ENCODE assay signal across 8 mouse cellular contexts in the genomic region with DNA sequence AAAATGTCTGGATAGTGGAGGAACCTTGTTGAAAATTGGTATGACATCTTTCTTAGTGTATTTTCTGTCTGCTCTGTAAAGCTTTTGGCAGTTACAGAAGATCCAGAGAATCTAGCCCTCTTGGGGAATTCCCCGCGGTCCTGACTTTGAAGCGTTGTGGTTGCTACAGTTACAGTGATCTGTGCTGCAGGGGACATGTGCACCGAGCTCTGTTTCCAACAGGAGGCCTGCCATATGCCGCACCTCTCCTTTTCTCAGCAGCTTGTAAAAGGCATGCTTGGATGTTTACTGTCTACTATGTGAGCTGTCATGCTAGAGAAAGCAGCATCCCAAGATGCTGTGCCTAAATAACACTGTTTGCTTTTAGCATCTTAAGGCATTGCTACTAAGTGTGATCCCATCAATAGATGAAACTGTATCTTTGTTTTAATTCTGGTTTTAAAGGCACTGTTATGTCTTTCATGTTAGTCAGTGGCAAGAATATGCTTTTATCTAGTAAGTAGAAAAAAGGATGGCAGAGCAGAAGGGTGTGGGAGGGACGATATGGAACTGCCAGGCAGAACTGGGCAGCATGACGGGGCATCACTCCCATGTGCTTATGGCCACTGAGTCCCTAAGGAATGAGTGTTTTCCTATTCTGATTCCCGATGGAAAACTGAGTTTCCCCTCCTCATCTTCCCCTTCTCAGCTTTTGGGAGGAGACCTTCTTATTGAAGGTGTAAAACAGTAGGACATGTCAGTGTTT. TPM values are rescaled to one million over a fixed set of nuclear protein-coding genes. Genes with fewer than 3 reads are reported as not detected.
DNase-seq lines count a peak whose midpoint lies in the region; ATAC-seq and TF ChIP-seq lines count a peak whose summit lies in the region.

No protein-coding gene starts in this region.

- TF ChIP-seq CTCF in Patski (IDR thresholded peaks at IDR 0.05) = no peak
- TF ChIP-seq CTCF in forebrain, postnatal 0 days (IDR thresholded peaks at IDR 0.05; ENCODE audit: low read depth) = 0 out of 2 replicates have a peak, but pooled peaks have one; percentile 17

- CTCF ChIA-PET in Patski (lab: Charles Lee) = interaction anchor here (1.0 kb wide), 1 partner anchor 74 kb away, joined by 3 read pairs; no protein-coding TSS in a partner anchor

- H3K4me2 ChIP-seq in heart, embryonic 16.5 days (ENCODE audit: low read depth, low read length) = no peak overlapping the region
- 0 out of 2 replicates have a peak overlapping the region, but pooled peaks have one; percentile 5 for H3K4me2 ChIP-seq in forebrain, postnatal 0 days (ENCODE audit: low read depth)

- H3K27ac ChIP-seq in heart, embryonic 16.5 days (ENCODE audit: low read length) = no peak overlapping the region
- H3K27ac ChIP-seq in forebrain, postnatal 0 days (ENCODE audit: low read depth, low read length) = peak overlapping the region; percentile 54; the same call in 1 of the 2 replicates

- intact Hi-C loops in heart, postnatal 36 days (cut with DNase I) = no loop called here

- in situ Hi-C loops in Patski (cut with MboI; ENCODE audit: low pct_unique_long_range_greater_than_20kb) = no loop called here

- peaks cover 13% of the 10 kb centered on the region; the same call in 1 of the 2 replicates for H3K4me1 ChIP-seq in heart, embryonic 16.5 days (ENCODE audit: control insufficient read depth, insufficient read depth, low read length)
- H3K4me1 ChIP-seq in forebrain, postnatal 0 days (ENCODE audit: insufficient read depth) = peaks cover 11% of the 10 kb centered on the region; the same call in 1 of the 2 replicates

- POLR2A ChIA-PET in Patski (lab: Charles Lee) = no interaction called here

- peak; percentile 58; the same call in 1 of the 2 replicates for ATAC-seq in heart, embryonic 16.5 days (replicated peaks; ENCODE audit: extremely low read depth, insufficient read depth, low FRiP score)
- ATAC-seq in Patski = no peak
- peak; percentile 97 for ATAC-seq in forebrain, postnatal 0 days

- WGBS in heart, embryonic 16.5 days = 46% methylated on average over 8 of the region's 8 CpGs
- WGBS in forebrain, postnatal 0 days = 21% methylated on average over 8 of the region's 8 CpGs

- H3K36me3 ChIP-seq in heart, embryonic 16.5 days (ENCODE audit: control insufficient read depth, insufficient read depth) = no peaks in the 10 kb centered on the region
- no peaks in the 10 kb centered on the region for H3K36me3 ChIP-seq in forebrain, postnatal 0 days (ENCODE audit: insufficient read depth)

- no peaks in the 10 kb centered on the region for H3K9me3 ChIP-seq in heart, embryonic 16.5 days (replicated peaks; ENCODE audit: control insufficient read depth, low read length)
- H3K9me3 ChIP-seq in forebrain, postnatal 0 days (ENCODE audit: low read length) = no peaks in the 10 kb centered on the region

- no peaks in the 10 kb centered on the region for H3K27me3 ChIP-seq in heart, embryonic 16.5 days (ENCODE audit: control insufficient read depth, insufficient read depth, low read length)
- H3K27me3 ChIP-seq in Patski = no peaks in the 10 kb centered on the region
- no peaks in the 10 kb centered on the region for H3K27me3 ChIP-seq in forebrain, postnatal 0 days (ENCODE audit: insufficient read depth, low read length)

- no peak overlapping the region for H3K4me3 ChIP-seq in heart, embryonic 16.5 days (ENCODE audit: low read length)
- no peak overlapping the region for H3K4me3 ChIP-seq in forebrain, postnatal 0 days (ENCODE audit: low read depth, low read length)

- no peak overlapping the region for H3K9ac ChIP-seq in heart, embryonic 16.5 days (ENCODE audit: low read length)
- no peak overlapping the region for H3K9ac ChIP-seq in forebrain, postnatal 0 days

- DNase-seq in heart, adult 18-20 months = no peak
- DNase-seq in Patski (ENCODE audit: low read depth, low spot score) = peak; percentile 7
- peak; percentile 85 for DNase-seq in forebrain, postnatal 0 days
- DNase-seq in layer of hippocampus, postnatal 25 days (ENCODE audit: extremely low spot score in 1 of 2, low spot score in 1 of 2) = peak; percentile 31 to 50
- DNase-seq in right cerebral cortex, adult 2 months (ENCODE audit: low spot score in 2 of 2) = peak; percentile 50 to 61
- no peak for DNase-seq in kidney, postnatal 14 days
- no peak for DNase-seq in heart, postnatal 36 days

RNA-seq across cellular contexts. Expression of a gene that starts 57.6 kb away (rescaled TPM):
- 18.0 and 18.5 TPM in 2 replicates for polyA plus RNA-seq in heart, embryonic 16.5 days (2015; fragmentation: Nextera tagmentation; extraction: Ambion mirVana)
- total RNA-seq in heart, adult 18-20 months (2021) = 10 to 100 TPM; 39.6 to 46.7 TPM
- polyA plus RNA-seq in Patski (2021) = 155 TPM
- 30.5 and 31.3 TPM in 2 replicates for total RNA-seq in forebrain, postnatal 0 days (2014; rRNA removed)
- polyA plus RNA-seq in forebrain, postnatal 0 days (2015; fragmentation: Nextera tagmentation; extraction: Ambion mirVana) = 14.8 and 18.9 TPM in 2 replicates
- total RNA-seq in layer of hippocampus, postnatal 25 days (2021) = 100 to 1,000 TPM; 106 to 134 TPM
- 10 to 100 TPM; 51.5 to 52.0 TPM for total RNA-seq in heart, postnatal 36 days (2021)

Comparison
In these comparisons a context has a peak if more than half of its experiments do, and no peak if none do; other contexts are left out.
1. DNase-seq: peak in Patski (single experiment), forebrain, postnatal 0 days (single experiment), layer of hippocampus, postnatal 25 days (2 of 2) and right cerebral cortex, adult 2 months (2 of 2); none in heart, adult 18-20 months (0 of 2), kidney, postnatal 14 days (single experiment) and heart, postnatal 36 days (0 of 2).